Mouse (Mus musculus) limb, embryonic 12.5 days (tissue): ENCODE data around the gene Tcf20. TPM values are rescaled to one million over a fixed set of nuclear protein-coding genes. Genes with fewer than 3 reads are reported as not detected.
A peak's percentile ranks its signal among the peaks of the same experiment; 100 is the strongest.

Experiments used
- ATAC-seq: fragments of 200-750 bp; cut with Nextera tagmentation; 2 replicates; pipeline ENCODE4 v1.8.0; 2017; ENCODE audit warnings: low read depth, moderate TSS enrichment; ENCODE audit not compliant: insufficient number of reproducible peaks, insufficient read depth, low FRiP score, low TSS enrichment
- H3K27ac ChIP-seq: fragments of 300-500 bp; sonication (generic); 2 replicates; pipeline ENCODE4 v1.5.1; 2016; ENCODE audit warnings: mild to moderate bottlenecking, moderate library complexity
- H3K27me3 ChIP-seq: fragments of 300-500 bp; sonication (generic); 2 replicates; pipeline ENCODE4 v1.6.1; 2016; ENCODE audit warnings: mild to moderate bottlenecking, moderate library complexity
- H3K36me3 ChIP-seq: fragments of 300-500 bp; sonication (generic); 2 replicates; pipeline ENCODE4 v1.6.1; 2016; ENCODE audit warnings: mild to moderate bottlenecking, moderate library complexity
- H3K4me1 ChIP-seq: fragments of 300-500 bp; sonication (generic); replicated peaks from 2 replicates; pipeline ENCODE4 v1.6.1; 2016
- H3K4me2 ChIP-seq: fragments of 300-500 bp; sonication (generic); 2 replicates; pipeline ENCODE4 v1.6.1; 2016; ENCODE audit warnings: mild to moderate bottlenecking, moderate library complexity
- H3K4me3 ChIP-seq: fragments of 300-500 bp; sonication (generic); replicated peaks from 2 replicates; pipeline ENCODE4 v1.5.1; 2016; ENCODE audit warnings: mild to moderate bottlenecking
- H3K9ac ChIP-seq: fragments of 300-500 bp; sonication (generic); replicated peaks from 2 replicates; pipeline ENCODE4 v1.6.1; 2016; ENCODE audit warnings: mild to moderate bottlenecking, moderate library complexity
- H3K9me3 ChIP-seq: fragments of 300-500 bp; sonication (generic); 2 replicates; pipeline ENCODE4 v1.6.1; 2016; ENCODE audit warnings: mild to moderate bottlenecking, moderate library complexity
- WGBS: fragments of 180-500 bp; shearing (Covaris S2); methylation state at CpG from one replicate; pipeline ENCODE4 v1.1.7; 2016; 5-methylcytosine and 5-hydroxymethylcytosine counted together
- polyA plus RNA-seq: library from polyadenylated mRNA; unstranded; fragments of >200 nt; fragmentation: Nextera tagmentation; extraction: Ambion mirVana; gene quantifications from 2 replicates; pipeline ENCODE4 v1.2.1, GENCODE M21; 2016

The Tcf20 gene
- polyA plus RNA-seq = 12.1 and 13.6 TPM in 2 replicates

DNA sequence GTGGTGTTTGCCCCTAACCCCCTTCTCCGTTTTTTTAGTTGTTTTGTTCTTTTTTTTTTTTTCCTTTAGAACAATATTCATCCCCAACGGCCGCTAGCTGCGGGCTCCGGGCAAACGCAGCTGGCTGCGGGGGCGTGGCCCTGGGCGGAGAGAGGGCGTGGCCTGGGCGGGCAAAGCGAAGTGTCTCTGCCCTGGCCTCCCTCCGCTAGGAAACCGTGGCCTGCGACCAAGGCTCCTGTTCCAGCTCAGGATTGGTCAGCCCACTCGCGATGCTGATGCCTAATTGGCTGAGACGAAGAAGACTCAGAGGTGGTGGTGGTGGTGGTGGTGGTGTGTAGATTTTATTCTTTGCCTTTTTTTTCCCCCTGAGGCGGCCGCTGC, at the start of gene Tcf20:
TSS of gene Tcf20 (minus strand) at position 141 of the 381 bp plus-strand sequence.
- peaks cover 34% of the 10 kb centered on the region for H3K27me3 ChIP-seq

DNA sequence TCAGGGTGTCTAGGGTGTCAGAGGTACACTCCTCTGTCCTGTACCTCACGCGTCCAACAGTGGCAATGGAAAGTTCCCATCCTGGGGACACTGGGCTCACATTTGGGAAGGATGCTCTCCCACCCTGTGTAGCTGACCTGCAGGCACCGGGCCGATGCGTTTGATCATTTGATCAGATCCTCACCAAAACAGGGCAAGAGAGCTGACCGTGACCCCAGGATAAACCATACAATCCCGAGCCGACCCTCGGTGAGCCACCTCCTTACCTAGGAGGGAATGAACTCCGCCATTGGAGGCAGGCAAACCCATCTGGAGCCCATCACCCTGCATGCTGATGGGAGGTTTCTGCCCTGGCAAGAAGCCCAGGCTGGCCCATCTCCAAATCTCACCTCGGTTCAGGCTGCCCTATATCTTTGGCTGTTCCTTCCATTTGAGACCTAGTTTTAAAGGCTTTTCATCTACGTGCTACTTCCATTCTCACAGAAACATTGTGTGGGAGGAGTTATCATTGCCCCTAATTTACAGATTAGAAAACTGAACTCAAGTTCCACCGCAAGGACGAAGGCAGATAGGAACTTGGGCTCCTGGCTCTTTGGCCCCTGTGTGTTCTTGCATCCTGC, 49.3 kb upstream of the Tcf20 start:
- peaks cover 59% of the 10 kb centered on the region for H3K4me1 ChIP-seq

More for the DNA sequence above, at the start of gene Tcf20:
- peak; percentile 82 for ATAC-seq
- Histone ChIP-seq H3K9me3 (no peaks in the 10 kb centered on the region), H3K4me2 (peak within 1 kb of the TSS; percentile 97), H3K9ac (peak within 1 kb of the TSS; percentile 61), H3K4me3 (peak within 1 kb of the TSS; percentile 52), H3K4me1 (peaks cover 77% of the 10 kb centered on the region), H3K27ac (no peak within 1 kb of the TSS), H3K36me3 (no peaks in the 10 kb centered on the region)
- WGBS = under 1% methylated on average over 20 of the region's 20 CpGs

DNA sequence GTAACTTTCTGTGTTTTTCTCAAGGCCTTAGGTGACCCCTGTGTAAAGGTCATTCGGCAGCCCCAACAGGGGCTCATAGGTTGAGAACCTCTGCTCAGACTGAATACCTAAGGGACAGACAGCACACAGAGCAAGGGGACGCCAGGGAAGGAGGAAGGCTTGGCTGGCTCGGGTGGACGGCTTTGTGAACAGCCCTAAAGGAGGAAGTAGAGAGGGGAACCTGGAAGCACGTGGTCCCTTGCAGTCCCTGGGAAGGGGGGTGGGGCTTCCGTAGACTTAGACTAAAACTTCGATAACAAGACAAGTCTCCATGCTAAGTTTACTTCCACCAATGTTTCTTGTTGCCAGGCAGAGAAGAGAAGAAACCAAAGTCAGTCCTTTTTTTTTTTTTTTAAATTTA, 48.4 kb upstream of the Tcf20 start:
- 60% methylated on average over 7 of the region's 7 CpGs for WGBS
- ATAC-seq = no peak
- H3K27me3 ChIP-seq = peaks cover 42% of the 10 kb centered on the region
- no peak overlapping the region for H3K4me2 ChIP-seq
- H3K36me3 ChIP-seq = no peaks in the 10 kb centered on the region
- H3K9ac ChIP-seq = no peak overlapping the region
- no peak overlapping the region for H3K27ac ChIP-seq
- H3K9me3 ChIP-seq = no peaks in the 10 kb centered on the region
- H3K4me1 ChIP-seq = peaks cover 59% of the 10 kb centered on the region
- no peak overlapping the region for H3K4me3 ChIP-seq

More for the DNA sequence above, 49.3 kb upstream of the Tcf20 start:
- Histone ChIP-seq H3K36me3 (no peaks in the 10 kb centered on the region), H3K4me3 (no peak overlapping the region), H3K4me2 (no peak overlapping the region), H3K9ac (no peak overlapping the region), H3K27ac (no peak overlapping the region), H3K9me3 (no peaks in the 10 kb centered on the region), H3K27me3 (peaks cover 37% of the 10 kb centered on the region)
- ATAC-seq = no peak
- WGBS = 76% methylated on average over 14 of the region's 14 CpGs

DNA sequence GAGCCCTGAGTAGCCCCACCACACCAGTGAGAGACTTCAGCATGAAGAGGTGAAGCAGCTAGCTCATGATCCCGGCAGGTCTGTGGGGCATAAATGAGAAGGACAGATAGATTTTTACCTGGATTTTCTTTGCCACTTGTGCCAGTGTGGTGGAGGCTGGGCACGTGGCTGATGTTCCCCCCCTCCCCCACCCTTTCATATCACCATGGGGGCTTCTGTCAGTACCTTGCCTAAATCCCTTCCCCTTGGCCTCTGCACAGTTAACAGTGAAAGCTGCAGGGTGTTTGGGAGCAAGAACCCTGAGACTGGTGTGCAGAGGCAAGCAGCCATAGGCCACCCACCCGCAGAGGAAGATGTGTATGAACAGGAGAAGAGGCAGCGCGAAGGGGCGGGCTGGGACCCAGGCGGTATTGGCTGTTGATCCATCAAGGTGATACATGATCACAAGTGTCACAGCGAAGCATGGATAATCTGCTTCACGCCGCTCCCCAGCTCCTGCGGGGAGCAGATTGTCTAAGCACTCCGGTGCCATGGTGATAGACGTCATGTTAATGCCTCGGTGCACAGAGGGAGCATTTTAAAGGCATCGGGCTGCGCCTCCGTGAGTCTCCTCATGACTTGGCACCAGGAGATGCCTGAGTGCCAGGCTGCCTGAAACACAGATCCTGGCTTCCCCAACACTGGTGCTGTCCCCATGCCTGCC, 46.8 kb upstream of the Tcf20 start:
- H3K9ac ChIP-seq = no peak overlapping the region
- H3K4me2 ChIP-seq = peak overlapping the region; percentile 23; the same call in 1 of the 2 replicates
- WGBS = 18% methylated on average over 17 of the region's 17 CpGs
- ATAC-seq = no peak
- peaks cover 42% of the 10 kb centered on the region for H3K27me3 ChIP-seq
- H3K4me3 ChIP-seq = no peak overlapping the region
- no peaks in the 10 kb centered on the region for H3K9me3 ChIP-seq
- no peak overlapping the region for H3K27ac ChIP-seq
- H3K36me3 ChIP-seq = no peaks in the 10 kb centered on the region
- peaks cover 63% of the 10 kb centered on the region for H3K4me1 ChIP-seq

DNA sequence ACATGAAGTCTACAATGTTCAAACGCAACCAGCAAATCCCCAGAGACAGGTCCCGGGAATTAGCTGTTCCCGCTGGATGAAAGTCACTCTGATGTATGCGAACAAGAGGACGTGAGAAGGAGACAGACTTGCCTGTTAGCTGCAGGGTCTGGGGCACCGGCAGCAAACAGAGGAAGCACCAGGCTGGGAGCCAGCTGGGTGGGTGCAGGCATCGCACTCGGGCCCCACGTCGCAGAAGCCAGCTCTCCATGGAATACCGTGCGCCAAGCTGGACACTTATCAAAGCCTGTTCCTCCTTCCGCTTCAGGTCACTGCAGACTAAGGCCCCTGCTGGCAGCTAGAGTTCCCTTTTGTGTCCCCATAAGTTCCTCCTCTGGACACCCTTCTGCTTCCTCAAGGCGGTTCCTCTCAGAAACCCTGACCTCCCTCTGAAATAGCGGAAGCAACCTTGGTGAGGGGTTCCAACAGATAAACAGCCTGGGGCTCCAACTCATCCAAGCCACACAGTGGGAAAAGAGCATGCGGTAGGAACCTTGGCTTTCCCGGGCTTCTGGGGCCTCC, 45.4 kb upstream of the Tcf20 start, which contains the start of gene Nfam1:
TSS of gene Nfam1 (minus strand) at position 326 of the 561 bp plus-strand sequence.
- Histone ChIP-seq H3K27ac (no peak within 1 kb of the TSS), H3K9me3 (no peaks in the 10 kb centered on the region), H3K27me3 (peaks cover 47% of the 10 kb centered on the region), H3K4me2 (no peak within 1 kb of the TSS), H3K4me3 (no peak within 1 kb of the TSS), H3K36me3 (no peaks in the 10 kb centered on the region), H3K9ac (no peak within 1 kb of the TSS), H3K4me1 (peaks cover 52% of the 10 kb centered on the region)
- 47% methylated on average over 17 of the region's 17 CpGs for WGBS
- no peak for ATAC-seq

DNA sequence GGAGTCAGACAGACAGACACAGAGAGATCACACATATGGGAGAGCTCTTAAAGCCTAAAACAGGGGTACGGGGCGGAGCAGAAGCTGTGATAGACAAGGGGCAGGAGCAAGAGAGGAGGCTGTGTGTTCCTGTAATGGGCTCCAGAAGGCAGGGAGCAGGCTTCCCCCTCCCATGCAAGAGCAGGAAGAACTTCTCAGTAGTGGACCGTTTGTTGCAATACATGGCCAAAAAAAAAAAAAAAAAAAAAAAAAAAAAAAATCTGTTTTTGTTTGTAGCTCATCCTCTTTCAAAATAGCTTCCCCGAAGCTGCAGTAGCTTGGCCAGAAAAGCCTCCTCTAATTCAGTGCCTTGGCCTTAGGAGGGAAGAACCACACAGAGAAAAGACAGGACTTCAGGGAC, 43.2 kb upstream of the Tcf20 start:
- peaks cover 51% of the 10 kb centered on the region for H3K4me1 ChIP-seq
- 43% methylated on average over 4 of the region's 4 CpGs for WGBS
- ATAC-seq = no peak
- peaks cover 60% of the 10 kb centered on the region for H3K27me3 ChIP-seq
- H3K27ac ChIP-seq = peak overlapping the region; percentile 64; the same call in 1 of the 2 replicates
- H3K4me2 ChIP-seq = no peak overlapping the region
- no peak overlapping the region for H3K4me3 ChIP-seq
- H3K9ac ChIP-seq = no peak overlapping the region
- no peaks in the 10 kb centered on the region for H3K9me3 ChIP-seq
- H3K36me3 ChIP-seq = no peaks in the 10 kb centered on the region

DNA sequence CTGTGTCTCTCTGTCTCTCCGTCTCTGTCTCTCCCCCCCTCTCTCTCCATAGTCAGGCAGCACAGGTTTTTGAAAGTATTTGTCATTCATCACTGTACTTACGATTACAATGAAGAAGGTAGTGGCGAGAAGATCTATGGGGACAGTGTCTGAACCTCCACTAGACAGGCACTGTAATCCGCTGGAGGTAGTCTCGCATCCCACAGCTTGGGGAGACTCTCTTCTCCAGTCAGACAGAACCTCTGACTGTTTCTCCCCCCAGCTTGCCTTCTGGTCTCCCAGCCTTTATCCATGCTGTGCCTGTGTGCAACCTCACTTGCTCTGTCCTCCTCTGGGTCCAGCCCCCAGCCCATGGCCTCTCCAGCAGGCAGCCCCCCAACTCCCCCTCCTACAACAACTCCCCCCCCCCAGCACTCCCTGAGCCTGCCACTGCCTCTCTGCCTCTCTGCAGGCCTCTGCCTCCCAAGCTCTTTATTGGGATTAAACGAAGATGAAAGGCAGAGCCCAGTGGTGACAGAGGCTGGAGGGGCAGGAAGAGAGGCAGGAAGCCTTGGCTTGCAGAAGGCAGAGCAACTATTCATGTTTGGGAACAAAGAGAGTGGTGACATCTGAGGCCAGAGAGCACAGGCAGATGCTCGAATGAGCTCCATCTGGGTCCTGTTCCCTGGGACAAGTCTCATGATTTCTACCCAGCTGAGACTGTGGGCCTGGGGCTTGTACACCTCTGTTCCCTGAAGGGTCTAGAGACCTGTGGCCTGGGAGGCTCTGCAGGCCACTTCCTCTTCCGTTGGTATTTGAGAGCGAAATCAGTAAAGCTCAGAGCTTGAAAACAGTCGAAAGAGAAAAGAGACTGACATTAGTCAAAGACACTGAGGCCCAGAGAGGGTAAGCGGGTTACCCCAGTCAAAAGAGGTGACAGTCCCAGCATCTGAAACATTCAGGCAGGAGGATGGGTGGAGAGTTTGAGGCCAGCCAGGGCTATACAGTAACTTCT, 42.4 kb upstream of the Tcf20 start:
- Histone ChIP-seq H3K36me3 (no peaks in the 10 kb centered on the region), H3K27me3 (peaks cover 56% of the 10 kb centered on the region), H3K4me3 (no peak overlapping the region), H3K4me2 (no peak overlapping the region), H3K9me3 (no peaks in the 10 kb centered on the region), H3K27ac (peak overlapping the region; percentile 64; the same call in 1 of the 2 replicates), H3K9ac (0 out of 2 replicates have a peak overlapping the region, but pooled peaks have one; percentile 13), H3K4me1 (peaks cover 59% of the 10 kb centered on the region)
- WGBS = 30% methylated on average over 11 of the region's 11 CpGs
- ATAC-seq = no peak

DNA sequence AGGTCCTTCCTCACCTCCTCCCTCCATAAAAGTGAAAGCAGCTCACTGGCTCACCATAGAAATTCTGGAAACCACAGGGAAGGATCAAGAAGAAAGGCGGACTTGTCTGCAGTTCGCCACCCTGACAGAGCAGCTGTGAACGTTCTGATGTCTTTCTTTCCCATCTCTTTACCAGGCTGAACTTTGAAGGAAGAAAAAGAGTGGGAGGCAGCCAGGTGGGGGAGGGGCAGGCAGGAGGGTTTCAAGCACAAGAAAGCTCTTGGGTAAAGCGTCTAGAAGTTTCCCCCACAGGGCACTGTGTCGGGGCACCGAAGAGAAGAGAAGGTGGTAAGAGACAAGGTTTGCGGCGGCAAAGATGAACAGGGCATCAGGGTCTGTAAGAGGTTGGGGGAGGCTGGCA, 38.5 kb upstream of the Tcf20 start:
- Histone ChIP-seq H3K27me3 (peaks cover 21% of the 10 kb centered on the region; the same call in 1 of the 2 replicates), H3K4me1 (peaks cover 52% of the 10 kb centered on the region), H3K36me3 (no peaks in the 10 kb centered on the region), H3K4me3 (no peak overlapping the region), H3K9me3 (no peaks in the 10 kb centered on the region), H3K27ac (peak overlapping the region; percentile 78), H3K4me2 (peak overlapping the region; percentile 38), H3K9ac (no peak overlapping the region; the same call in 1 of the 2 replicates)
- no peak for ATAC-seq
- 28% methylated on average over 8 of the region's 8 CpGs for WGBS

DNA sequence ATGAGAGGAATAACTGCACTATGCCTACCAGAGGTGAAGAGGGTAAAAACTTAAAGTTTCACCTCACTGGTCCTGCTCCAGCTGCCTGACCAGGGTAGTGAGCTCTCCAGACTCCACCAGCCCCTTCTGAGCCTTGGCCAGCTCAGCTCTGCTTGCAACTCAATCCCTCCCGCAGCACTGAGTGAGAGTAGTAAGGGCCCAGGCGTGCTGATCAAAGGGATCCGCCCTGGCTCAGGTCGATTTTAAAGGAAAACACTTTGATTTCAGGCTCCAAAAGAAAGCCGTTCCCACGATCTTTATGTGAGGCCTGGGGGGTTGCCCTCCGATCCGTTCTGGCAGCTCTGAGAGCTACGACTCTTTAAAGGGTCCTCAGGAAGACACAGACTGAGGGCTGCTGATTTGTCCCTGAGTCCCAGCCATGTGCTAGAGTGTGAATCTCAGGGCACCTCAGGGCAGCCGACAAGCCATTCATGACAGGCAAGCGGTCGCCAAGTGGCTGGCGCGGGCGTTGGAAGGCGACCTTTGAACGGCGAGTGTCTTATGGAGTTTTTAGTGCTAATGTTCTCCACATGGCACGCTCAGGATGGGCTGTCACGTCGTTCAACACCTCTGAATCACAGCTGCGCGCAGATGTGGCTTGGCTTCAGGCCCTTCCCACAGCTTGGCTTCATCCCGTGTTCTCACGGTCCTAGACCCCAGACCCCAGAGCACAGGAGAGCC, 37.5 kb upstream of the Tcf20 start:
- ATAC-seq = peak; percentile 62
- Histone ChIP-seq H3K4me1 (peaks cover 45% of the 10 kb centered on the region), H3K9ac (peak overlapping the region; percentile 24; the same call in 1 of the 2 replicates), H3K27ac (peak overlapping the region; percentile 78), H3K9me3 (no peaks in the 10 kb centered on the region), H3K4me2 (peak overlapping the region; percentile 38), H3K36me3 (no peaks in the 10 kb centered on the region), H3K27me3 (peaks cover 21% of the 10 kb centered on the region; the same call in 1 of the 2 replicates), H3K4me3 (no peak overlapping the region)
- WGBS = 3% methylated on average over 25 of the region's 25 CpGs

DNA sequence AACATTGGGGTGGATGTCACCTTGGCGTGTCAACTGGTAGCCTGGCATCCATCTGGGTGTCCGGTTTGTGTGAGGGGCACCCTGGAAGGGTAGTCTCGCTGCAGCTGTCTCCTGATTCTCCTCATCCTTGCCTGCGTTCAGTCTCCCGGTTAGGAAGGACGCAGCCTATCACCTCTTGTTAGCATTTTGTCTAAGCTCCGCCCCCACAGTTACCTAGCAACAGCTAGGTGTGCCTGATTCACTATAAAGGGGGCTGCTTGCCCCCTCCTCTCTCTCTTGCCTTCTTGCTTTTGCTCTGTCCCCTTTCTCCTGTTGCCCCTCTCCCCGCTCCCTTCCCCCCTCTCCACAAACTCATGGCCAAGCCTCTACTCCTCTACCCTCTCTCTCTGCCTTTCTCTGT, 35.3 kb upstream of the Tcf20 start:
- Histone ChIP-seq H3K9me3 (no peaks in the 10 kb centered on the region), H3K9ac (no peak overlapping the region), H3K27ac (no peak overlapping the region), H3K4me1 (peaks cover 46% of the 10 kb centered on the region), H3K4me3 (no peak overlapping the region), H3K27me3 (peaks cover 16% of the 10 kb centered on the region; the same call in 1 of the 2 replicates), H3K4me2 (no peak overlapping the region), H3K36me3 (no peaks in the 10 kb centered on the region)
- ATAC-seq = no peak
- 33% methylated on average over 8 of the region's 8 CpGs for WGBS
